Mouse (Mus musculus): ENCODE measurements at regions not wholly inside any gene's neighbourhood (a gene's known extent, or its start where the extent isn't known, plus 50 kb on each side); places are given as distances from the start of the nearest gene placed in this dataset.

- whole genome bisulfite sequencing = 87% methylated on average over 10 of the region's 10 CpGs
- H3K27me3 ChIP-seq (ENCODE audit: control insufficient read depth, insufficient read depth, low read length) = no peaks in the 10 kb centered on the region; the same call in 1 of the 2 replicates
- DNase-seq = no peak
- no peak overlapping the region for H3K4me3 ChIP-seq (replicated peaks; ENCODE audit: insufficient read depth, low read depth, low read length)
- no peaks in the 10 kb centered on the region for H3K4me1 ChIP-seq (ENCODE audit: control insufficient read depth, insufficient read depth, low read length)
- no peak overlapping the region for H3K27ac ChIP-seq (ENCODE audit: insufficient read depth, low read length)
- TF ChIP-seq CTCF (IDR thresholded peaks at IDR 0.05; ENCODE audit: borderline replicate concordance, insufficient read depth, low read depth, low read length) (no peak), POLR2A (IDR thresholded peaks at IDR 0.05; ENCODE audit: borderline replicate concordance, insufficient read depth, low read length) (no peak)
Observed at GRCm38 (mm10) chr9:46408776-46409175, 89.0 kb upstream of the 4931429L15Rik start.

- H3K27ac ChIP-seq (ENCODE audit: insufficient read depth, low read length) = no peak overlapping the region
- WGBS = 72% methylated on average over 8 of the region's 8 CpGs
- H3K4me3 ChIP-seq (replicated peaks; ENCODE audit: insufficient read depth, low read depth, low read length) = no peak overlapping the region
- H3K27me3 ChIP-seq (ENCODE audit: control insufficient read depth, insufficient read depth, low read length) = no peaks in the 10 kb centered on the region
- TF ChIP-seq CTCF (IDR thresholded peaks at IDR 0.05; ENCODE audit: borderline replicate concordance, insufficient read depth, low read depth, low read length) (no peak), POLR2A (IDR thresholded peaks at IDR 0.05; ENCODE audit: borderline replicate concordance, insufficient read depth, low read length) (no peak)
- H3K4me1 ChIP-seq (ENCODE audit: control insufficient read depth, insufficient read depth, low read length) = no peaks in the 10 kb centered on the region
- no peak for DNase-seq
Observed at GRCm38 (mm10) chr9:46406606-46407005, 86.8 kb upstream of the 4931429L15Rik start.

GRCm38 (mm10) chr9:46396591-46396990 lies 76.8 kb upstream of the 4931429L15Rik start:
- peak; percentile 24 to 26 for DNase-seq
- no peak overlapping the region for H3K27ac ChIP-seq (ENCODE audit: insufficient read depth, low read length)
- no peak overlapping the region for H3K4me3 ChIP-seq (replicated peaks; ENCODE audit: insufficient read depth, low read depth, low read length)
- H3K27me3 ChIP-seq (ENCODE audit: control insufficient read depth, insufficient read depth, low read length) = no peaks in the 10 kb centered on the region
- peaks cover 6% of the 10 kb centered on the region for H3K4me1 ChIP-seq (ENCODE audit: control insufficient read depth, insufficient read depth, low read length)
- 40% methylated on average over 7 of the region's 7 CpGs for WGBS
- TF ChIP-seq CTCF (IDR thresholded peaks at IDR 0.05; ENCODE audit: borderline replicate concordance, insufficient read depth, low read depth, low read length) (no peak), POLR2A (IDR thresholded peaks at IDR 0.05; ENCODE audit: borderline replicate concordance, insufficient read depth, low read length) (no peak)

GRCm38 (mm10) chr9:46395156-46395765 lies 75.5 kb upstream of the 4931429L15Rik start:
- H3K27me3 ChIP-seq (ENCODE audit: control insufficient read depth, insufficient read depth, low read length) = no peaks in the 10 kb centered on the region
- TF ChIP-seq POLR2A (IDR thresholded peaks at IDR 0.05; ENCODE audit: borderline replicate concordance, insufficient read depth, low read length) (no peak), CTCF (IDR thresholded peaks at IDR 0.05; ENCODE audit: borderline replicate concordance, insufficient read depth, low read depth, low read length) (no peak)
- H3K4me1 ChIP-seq (ENCODE audit: control insufficient read depth, insufficient read depth, low read length) = peaks cover 6% of the 10 kb centered on the region
- DNase-seq = no peak
- H3K27ac ChIP-seq (ENCODE audit: insufficient read depth, low read length) = no peak overlapping the region
- WGBS = 67% methylated on average over 14 of the region's 14 CpGs
- no peak overlapping the region for H3K4me3 ChIP-seq (replicated peaks; ENCODE audit: insufficient read depth, low read depth, low read length)

- Histone ChIP-seq H3K27ac (ENCODE audit: insufficient read depth, low read length) (no peak overlapping the region), H3K4me1 (ENCODE audit: control insufficient read depth, insufficient read depth, low read length) (peaks cover 6% of the 10 kb centered on the region), H3K27me3 (ENCODE audit: control insufficient read depth, insufficient read depth, low read length) (no peaks in the 10 kb centered on the region), H3K4me3 (replicated peaks; ENCODE audit: insufficient read depth, low read depth, low read length) (no peak overlapping the region)
- TF ChIP-seq POLR2A (IDR thresholded peaks at IDR 0.05; ENCODE audit: borderline replicate concordance, insufficient read depth, low read length) (no peak), CTCF (IDR thresholded peaks at IDR 0.05; ENCODE audit: borderline replicate concordance, insufficient read depth, low read depth, low read length) (no peak)
- no peak for DNase-seq
- 84% methylated on average over 7 of the region's 7 CpGs for WGBS
Observed at GRCm38 (mm10) chr9:46394239-46394638, 74.5 kb upstream of the 4931429L15Rik start.

- Histone ChIP-seq H3K27me3 (ENCODE audit: control insufficient read depth, insufficient read depth, low read length) (no peaks in the 10 kb centered on the region), H3K4me3 (replicated peaks; ENCODE audit: insufficient read depth, low read depth, low read length) (no peak overlapping the region), H3K4me1 (ENCODE audit: control insufficient read depth, insufficient read depth, low read length) (peaks cover 6% of the 10 kb centered on the region), H3K27ac (ENCODE audit: insufficient read depth, low read length) (no peak overlapping the region)
- DNase-seq = peak; percentile 71 to 85
- TF ChIP-seq POLR2A (IDR thresholded peaks at IDR 0.05; ENCODE audit: borderline replicate concordance, insufficient read depth, low read length) (no peak), CTCF (IDR thresholded peaks at IDR 0.05; ENCODE audit: borderline replicate concordance, insufficient read depth, low read depth, low read length) (peak; percentile 87)
- 10% methylated on average over 23 of the region's 23 CpGs for WGBS
Observed at GRCm38 (mm10) chr9:46392641-46393321, 73.0 kb upstream of the 4931429L15Rik start.

- WGBS = 3% methylated on average over 9 of the region's 9 CpGs
- no peak overlapping the region for H3K27ac ChIP-seq (ENCODE audit: insufficient read depth, low read length)
- DNase-seq = no peak
Observed at GRCm38 (mm10) chr9:46389741-46390140, 70.0 kb upstream of the 4931429L15Rik start.

More at GRCm38 (mm10) chr9:46389741-46390140, 70.0 kb upstream of the 4931429L15Rik start:
- no peak for TF ChIP-seq CTCF (IDR thresholded peaks at IDR 0.05; ENCODE audit: borderline replicate concordance, insufficient read depth, low read depth, low read length)
- no peak for TF ChIP-seq POLR2A (IDR thresholded peaks at IDR 0.05; ENCODE audit: borderline replicate concordance, insufficient read depth, low read length)
- H3K27me3 ChIP-seq (ENCODE audit: control insufficient read depth, insufficient read depth, low read length) = no peaks in the 10 kb centered on the region
- H3K4me3 ChIP-seq (replicated peaks; ENCODE audit: insufficient read depth, low read depth, low read length) = no peak overlapping the region
- H3K4me1 ChIP-seq (ENCODE audit: control insufficient read depth, insufficient read depth, low read length) = peaks cover 3% of the 10 kb centered on the region

All from cerebellum, adult 2 months (tissue).